Mouse (Mus musculus): ENCODE data around the gene Cherp. TPM values are rescaled to one million over a fixed set of nuclear protein-coding genes. Genes with fewer than 3 reads are reported as not detected.
A peak's percentile ranks its signal among the peaks of the same experiment; 100 is the strongest.

The Cherp gene
- polyA plus RNA-seq, 1 experiment from 2014 or later = 105 TPM

GRCm38 (mm10) chr8:72421362-72422335 is 53.4 kb downstream of the Cherp start, which contains the start of gene Eps15l1:
Gene Eps15l1, minus strand, starts transcription at chr8:72421460.
- Histone ChIP-seq H3K27ac (peak within 1 kb of the TSS; percentile 96), H3K36me3 (peaks cover 19% of the 10 kb centered on the region), H3K9me3 (no peaks in the 10 kb centered on the region), H3K27me3 (ENCODE audit: insufficient read depth, poor library complexity, severe bottlenecking) (no peaks in the 10 kb centered on the region), H3K4me1 (replicated peaks) (peaks cover 47% of the 10 kb centered on the region), H3K4me3 (peak within 1 kb of the TSS; percentile 93)
- DNase-seq (ENCODE audit: low spot score) = peak; percentile 99
- WGBS = under 1% methylated on average over 48 of the region's 48 CpGs

- peaks cover 21% of the 10 kb centered on the region for H3K36me3 ChIP-seq
- H3K9me3 ChIP-seq = no peaks in the 10 kb centered on the region
- H3K27me3 ChIP-seq (ENCODE audit: insufficient read depth, poor library complexity, severe bottlenecking) = no peaks in the 10 kb centered on the region
- peak; percentile 57 for DNase-seq (ENCODE audit: low spot score)
- peaks cover 56% of the 10 kb centered on the region for H3K4me1 ChIP-seq (replicated peaks)
- peak overlapping the region; percentile 96 for H3K27ac ChIP-seq
- peak overlapping the region; percentile 93 for H3K4me3 ChIP-seq
- 1% methylated on average over 70 of the region's 73 CpGs for whole genome bisulfite sequencing
Measured at GRCm38 (mm10) chr8:72420571-72421361, 54.3 kb downstream of the Cherp start.

- Histone ChIP-seq H3K27ac (no peak overlapping the region), H3K4me1 (replicated peaks) (peaks cover 66% of the 10 kb centered on the region), H3K36me3 (peaks cover 46% of the 10 kb centered on the region), H3K9me3 (no peaks in the 10 kb centered on the region), H3K4me3 (no peak overlapping the region), H3K27me3 (ENCODE audit: insufficient read depth, poor library complexity, severe bottlenecking) (no peaks in the 10 kb centered on the region)
- DNase-seq (ENCODE audit: low spot score) = no peak
- 97% methylated on average over 4 of the region's 4 CpGs for WGBS
Measured at GRCm38 (mm10) chr8:72418073-72418472, 57.0 kb downstream of the Cherp start.

- Histone ChIP-seq H3K36me3 (peaks cover 66% of the 10 kb centered on the region), H3K27me3 (ENCODE audit: insufficient read depth, poor library complexity, severe bottlenecking) (no peaks in the 10 kb centered on the region), H3K4me3 (no peak overlapping the region), H3K27ac (no peak overlapping the region), H3K4me1 (replicated peaks) (peaks cover 54% of the 10 kb centered on the region), H3K9me3 (no peaks in the 10 kb centered on the region)
- WGBS = 89% methylated on average over 2 of the region's 2 CpGs
- no peak for DNase-seq (ENCODE audit: low spot score)
Measured at GRCm38 (mm10) chr8:72415252-72415651, 59.8 kb downstream of the Cherp start.

GRCm38 (mm10) chr8:72413839-72414238 is 61.2 kb downstream of the Cherp start:
- 92% methylated on average over 7 of the region's 7 CpGs for WGBS
- H3K4me3 ChIP-seq = no peak overlapping the region
- no peaks in the 10 kb centered on the region for H3K27me3 ChIP-seq (ENCODE audit: insufficient read depth, poor library complexity, severe bottlenecking)
- no peak for DNase-seq (ENCODE audit: low spot score)
- H3K9me3 ChIP-seq = no peaks in the 10 kb centered on the region
- H3K36me3 ChIP-seq = peaks cover 63% of the 10 kb centered on the region
- H3K27ac ChIP-seq = no peak overlapping the region
- peaks cover 44% of the 10 kb centered on the region for H3K4me1 ChIP-seq (replicated peaks)

Other genes starting within 250 kb of the Cherp start
- 186 and 213 TPM in 2 replicates for gene Ap1m1, start 235.2 kb downstream of the Cherp start, polyA plus RNA-seq (2016; fragmentation: Nextera tagmentation; extraction: Ambion mirVana)
- 31.5 and 33.0 TPM in 2 replicates for gene Gm10282, start 170.0 kb downstream of the Cherp start, polyA plus RNA-seq (2016; fragmentation: Nextera tagmentation; extraction: Ambion mirVana)
- gene Klf2, start 156.2 kb downstream of the Cherp start, polyA plus RNA-seq (2016; fragmentation: Nextera tagmentation; extraction: Ambion mirVana) = 3.9 and 5.8 TPM in 2 replicates
- gene Eps15l1, start 53.8 kb downstream of the Cherp start, polyA plus RNA-seq (2016; fragmentation: Nextera tagmentation; extraction: Ambion mirVana) = 73.8 and 74.3 TPM in 2 replicates
- 0.80 and 1.6 TPM in 2 replicates for gene Calr3, start 31.4 kb downstream of the Cherp start, polyA plus RNA-seq (2016; fragmentation: Nextera tagmentation; extraction: Ambion mirVana)
- gene 1700030K09Rik, start 31.3 kb downstream of the Cherp start, polyA plus RNA-seq (2016; fragmentation: Nextera tagmentation; extraction: Ambion mirVana) = 14.3 and 15.5 TPM in 2 replicates
- gene Slc35e1, start 17.4 kb upstream of the Cherp start, polyA plus RNA-seq (2016; fragmentation: Nextera tagmentation; extraction: Ambion mirVana) = 19.6 and 21.3 TPM in 2 replicates
- 18.9 and 21.9 TPM in 2 replicates for gene Med26, start 73.0 kb upstream of the Cherp start, polyA plus RNA-seq (2016; fragmentation: Nextera tagmentation; extraction: Ambion mirVana)
- gene Smim7, start 95.9 kb upstream of the Cherp start, polyA plus RNA-seq (2016; fragmentation: Nextera tagmentation; extraction: Ambion mirVana) = 113 and 125 TPM in 2 replicates
- 8.6 and 11.0 TPM in 2 replicates for gene Tmem38a, start 96.8 kb upstream of the Cherp start, polyA plus RNA-seq (2016; fragmentation: Nextera tagmentation; extraction: Ambion mirVana)
- gene Nwd1, start 171.5 kb upstream of the Cherp start, polyA plus RNA-seq (2016; fragmentation: Nextera tagmentation; extraction: Ambion mirVana) = 0.02 TPM in 1 of 2 replicates, not detected in the other
- 154 and 175 TPM in 2 replicates for gene Sin3b, start 248.1 kb upstream of the Cherp start, polyA plus RNA-seq (2016; fragmentation: Nextera tagmentation; extraction: Ambion mirVana)

All from hindbrain, embryonic 10.5 days (tissue).